Mouse (Mus musculus) brown adipose tissue, adult 24 weeks (tissue): Measurements from ENCODE around the gene Erc1. TPM values are rescaled to one million over a fixed set of nuclear protein-coding genes. Genes with fewer than 3 reads are reported as not detected.

ENCODE experiments used
- H3K27ac ChIP-seq: fragments of 200-500 bp; replicated peaks from 2 replicates; pipeline ENCODE4 v1.5.1; 2012; ENCODE audit warnings: low read depth, mild to moderate bottlenecking, low read length
- H3K4me1 ChIP-seq: fragments of 200-500 bp; 2 replicates; pipeline ENCODE4 v1.6.1; 2012; ENCODE audit warnings: low read length, mixed read lengths; ENCODE audit not compliant: control insufficient read depth, insufficient read depth, insufficient read length
- H3K4me3 ChIP-seq: fragments of 200-500 bp; 2 replicates; pipeline ENCODE4 v1.5.1; 2012; ENCODE audit warnings: low read depth, mild to moderate bottlenecking, low read length, moderate library complexity; ENCODE audit not compliant: insufficient read depth
- polyA plus RNA-seq: library from polyadenylated mRNA; stranded (reverse); fragments of >200 nt; gene quantifications from 2 replicates; pipeline ENCODE4 v1.2.4, GENCODE M21; 2012; ENCODE audit not compliant: missing spikeins, insufficient read depth, insufficient read length

The Erc1 gene
- polyA plus RNA-seq, 1 experiment = 10.7 TPM

DNA sequence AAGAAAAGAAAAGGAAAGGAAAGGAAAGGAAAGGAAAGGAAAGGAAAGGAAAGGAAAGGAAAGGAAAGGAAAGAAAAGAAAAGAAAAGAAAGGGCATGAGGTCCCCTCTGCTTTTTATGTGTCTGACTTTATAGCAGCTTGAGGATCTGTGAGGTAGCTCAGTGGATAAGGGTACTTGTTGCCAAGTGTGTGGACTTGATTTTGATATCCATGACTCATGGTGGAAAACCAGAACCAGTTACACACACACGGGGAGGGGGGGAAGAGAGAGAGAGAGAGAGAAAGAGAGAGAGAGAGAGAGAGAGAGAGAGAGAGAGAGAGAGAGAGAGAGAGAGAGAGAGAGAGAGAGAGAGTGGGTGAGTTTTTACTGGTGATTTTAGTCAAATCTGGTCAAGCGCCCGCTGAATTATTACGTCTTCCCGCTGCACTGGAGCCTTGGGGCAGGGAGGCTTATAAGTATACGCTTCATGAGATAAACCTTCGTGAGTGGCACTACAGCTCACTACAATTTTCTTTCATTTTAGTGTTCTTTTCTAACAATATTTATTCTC, 204.7 kb downstream of the Erc1 start:
- no peak overlapping the region for H3K4me3 ChIP-seq
- no peak overlapping the region for H3K27ac ChIP-seq
- no peaks in the 10 kb centered on the region for H3K4me1 ChIP-seq

- H3K27ac ChIP-seq = no peak overlapping the region
- no peak overlapping the region for H3K4me3 ChIP-seq
- no peaks in the 10 kb centered on the region for H3K4me1 ChIP-seq
Measured at GRCm38 (mm10) chr6:119642718-119643117, 205.2 kb downstream of the Erc1 start.

GRCm38 (mm10) chr6:119635629-119636028, 212.3 kb downstream of the Erc1 start:
- Histone ChIP-seq H3K4me1 (no peaks in the 10 kb centered on the region), H3K27ac (no peak overlapping the region), H3K4me3 (no peak overlapping the region)

DNA sequence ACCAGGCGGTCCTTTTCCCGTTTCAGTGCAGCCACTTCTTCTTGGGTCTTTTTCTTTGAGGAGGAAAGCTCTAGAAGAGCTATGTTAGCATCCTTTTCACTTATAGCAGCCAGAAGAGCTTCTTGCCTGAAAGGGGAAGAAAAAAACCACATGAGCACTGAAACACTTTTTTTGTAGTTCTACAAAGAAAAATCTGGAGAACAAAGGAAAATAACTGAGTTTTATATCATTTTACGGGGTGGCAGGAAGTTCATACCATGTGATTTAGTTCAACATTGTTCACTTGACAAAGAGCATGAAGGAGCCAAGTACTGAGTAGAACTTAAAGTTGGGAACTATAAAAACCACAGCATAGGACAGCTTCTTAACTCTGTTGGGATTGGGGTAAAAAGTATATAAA, 217.3 kb downstream of the Erc1 start:
- Histone ChIP-seq H3K27ac (no peak overlapping the region), H3K4me1 (no peaks in the 10 kb centered on the region), H3K4me3 (no peak overlapping the region)

DNA sequence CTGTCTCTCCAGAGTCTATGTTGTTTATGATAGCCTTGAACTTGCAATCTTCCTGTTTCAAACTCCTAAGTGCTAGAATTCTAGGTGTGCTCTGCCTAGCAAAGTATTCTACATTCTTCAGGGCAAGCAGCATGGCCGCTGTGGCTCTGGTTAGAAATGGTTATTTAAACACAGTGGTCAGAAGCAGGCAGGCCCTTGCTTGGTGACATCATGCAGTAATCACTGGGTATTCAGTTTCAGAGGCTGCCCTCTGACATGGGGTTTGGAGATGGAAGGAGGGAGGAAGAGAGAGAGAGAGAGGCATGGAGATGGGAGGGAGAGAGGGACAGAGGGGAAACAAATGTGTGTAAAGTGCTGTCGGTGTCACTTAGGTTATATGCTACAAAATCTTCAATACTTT, 246.6 kb downstream of the Erc1 start:
- Histone ChIP-seq H3K27ac (no peak overlapping the region), H3K4me3 (no peak overlapping the region), H3K4me1 (no peaks in the 10 kb centered on the region)

- H3K4me3 ChIP-seq = no peak overlapping the region
- no peak overlapping the region for H3K27ac ChIP-seq
- no peaks in the 10 kb centered on the region for H3K4me1 ChIP-seq
Measured at GRCm38 (mm10) chr6:119595440-119595839, 252.5 kb downstream of the Erc1 start.

GRCm38 (mm10) chr6:119590872-119591271, 257.1 kb downstream of the Erc1 start:
- no peak overlapping the region for H3K27ac ChIP-seq
- no peak overlapping the region for H3K4me3 ChIP-seq
- peaks cover 4% of the 10 kb centered on the region; the same call in 1 of the 2 replicates for H3K4me1 ChIP-seq

DNA sequence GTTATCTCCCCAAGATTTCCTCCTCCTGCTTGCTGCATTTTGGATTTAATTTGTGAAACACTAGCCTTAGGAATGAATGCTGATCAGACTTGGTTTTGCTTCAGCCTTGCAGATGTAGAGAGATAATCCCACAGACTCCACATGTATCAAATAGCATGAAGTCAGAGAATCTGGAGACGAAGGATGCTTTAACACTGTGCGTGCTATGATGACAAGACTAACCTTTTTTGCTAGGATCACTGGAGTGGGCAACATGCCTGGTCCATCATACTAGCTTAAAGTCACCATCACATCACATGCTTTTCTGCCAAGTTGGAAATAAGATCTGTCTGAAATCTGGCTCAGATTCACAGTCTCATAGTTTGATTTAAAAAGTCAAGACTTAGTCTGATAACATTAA, 260.1 kb downstream of the Erc1 start:
- no peak overlapping the region for H3K27ac ChIP-seq
- H3K4me1 ChIP-seq = peaks cover 11% of the 10 kb centered on the region; the same call in 1 of the 2 replicates
- no peak overlapping the region for H3K4me3 ChIP-seq

- no peak overlapping the region for H3K27ac ChIP-seq
- H3K4me3 ChIP-seq = no peak overlapping the region
- H3K4me1 ChIP-seq = peaks cover 11% of the 10 kb centered on the region; the same call in 1 of the 2 replicates
Measured at GRCm38 (mm10) chr6:119587454-119587853, 260.5 kb downstream of the Erc1 start.

DNA sequence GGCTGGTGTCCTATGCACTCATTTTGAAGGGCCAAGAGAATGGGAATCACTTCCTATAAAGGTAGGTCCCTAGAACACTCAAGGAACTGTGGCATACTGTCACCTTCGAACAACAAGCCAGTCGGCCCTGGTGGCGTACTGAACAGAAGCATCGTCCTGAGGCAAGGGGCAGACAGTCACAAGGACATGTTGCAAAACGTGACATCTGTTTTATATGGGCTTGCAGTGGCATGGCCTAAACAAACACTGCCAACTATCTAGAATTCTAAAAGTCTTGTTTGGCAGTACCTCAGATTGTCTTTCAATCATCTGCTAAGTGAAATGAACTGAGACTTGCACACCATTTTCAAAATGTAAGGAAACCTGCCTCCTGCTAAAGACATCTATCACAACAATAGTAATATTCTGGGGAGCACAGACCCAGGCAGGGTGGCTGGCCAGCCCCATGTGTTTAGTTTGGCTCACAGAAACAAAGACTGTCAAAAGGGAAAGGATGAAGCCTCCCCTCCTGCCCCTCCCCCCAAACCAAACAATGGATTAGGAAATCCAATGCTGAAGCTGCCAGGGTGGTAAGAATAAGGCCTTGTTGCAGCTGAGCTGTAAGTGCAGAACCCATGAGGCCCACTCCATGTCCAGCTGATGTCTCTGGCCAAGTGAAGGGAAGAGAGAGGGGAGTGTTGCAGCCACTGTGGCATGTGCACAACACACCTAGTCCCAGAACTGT, 262.2 kb downstream of the Erc1 start:
- H3K4me3 ChIP-seq = no peak overlapping the region
- no peak overlapping the region for H3K27ac ChIP-seq
- peaks cover 11% of the 10 kb centered on the region; the same call in 1 of the 2 replicates for H3K4me1 ChIP-seq

DNA sequence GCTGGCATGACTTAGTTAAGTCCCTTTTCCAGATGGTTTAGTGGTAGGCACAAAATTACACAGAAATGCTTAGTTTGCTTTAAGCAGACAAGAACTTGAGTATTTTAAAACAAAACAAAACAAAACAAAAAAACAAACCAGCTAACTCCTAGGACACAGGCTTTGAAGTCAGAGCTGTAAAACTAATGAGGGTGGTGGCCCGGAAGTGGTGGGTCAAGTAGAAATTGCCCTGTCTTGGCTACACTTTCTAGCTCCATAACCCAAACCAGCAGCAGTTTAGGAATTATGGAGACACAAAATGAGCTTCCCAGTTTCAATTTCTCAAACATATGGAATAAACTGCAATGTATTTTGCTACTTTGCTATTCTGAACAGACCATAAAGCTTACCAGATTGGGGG, 263.9 kb downstream of the Erc1 start:
- Histone ChIP-seq H3K4me3 (no peak overlapping the region), H3K27ac (no peak overlapping the region), H3K4me1 (peaks cover 11% of the 10 kb centered on the region; the same call in 1 of the 2 replicates)

- Histone ChIP-seq H3K4me3 (no peak overlapping the region), H3K27ac (no peak overlapping the region), H3K4me1 (peaks cover 11% of the 10 kb centered on the region; the same call in 1 of the 2 replicates)
Measured at GRCm38 (mm10) chr6:119583165-119583564, 264.8 kb downstream of the Erc1 start.

- H3K4me3 ChIP-seq = no peak overlapping the region
- peaks cover 3% of the 10 kb centered on the region for H3K4me1 ChIP-seq
- no peak overlapping the region for H3K27ac ChIP-seq
Measured at GRCm38 (mm10) chr6:119576706-119577105, 271.3 kb downstream of the Erc1 start.

DNA sequence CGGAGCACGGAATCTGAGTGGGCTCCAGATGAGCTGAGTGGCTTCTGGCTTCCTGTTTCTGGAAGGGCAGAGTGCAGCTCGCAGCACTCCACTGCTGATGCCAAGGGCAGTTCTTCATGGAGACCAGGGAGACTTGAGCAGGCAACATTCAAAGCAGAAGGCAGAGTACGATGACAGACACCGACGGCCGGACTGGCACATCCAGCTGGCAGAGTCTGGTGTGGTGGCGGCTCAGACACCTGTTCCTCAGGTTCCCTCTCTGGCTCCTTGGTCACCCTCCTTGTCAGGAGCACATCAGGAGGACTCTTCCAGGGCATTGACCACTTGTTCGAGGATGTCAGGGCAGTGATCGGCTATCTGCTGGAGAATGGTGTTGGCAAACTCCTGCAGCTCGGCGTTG, 272.6 kb downstream of the Erc1 start:
- peaks cover 3% of the 10 kb centered on the region for H3K4me1 ChIP-seq
- H3K4me3 ChIP-seq = no peak overlapping the region
- H3K27ac ChIP-seq = no peak overlapping the region

- H3K4me1 ChIP-seq = peaks cover 3% of the 10 kb centered on the region
- H3K27ac ChIP-seq = no peak overlapping the region
- H3K4me3 ChIP-seq = no peak overlapping the region
Measured at GRCm38 (mm10) chr6:119572296-119572695, 275.7 kb downstream of the Erc1 start.

- H3K4me1 ChIP-seq = peaks cover 4% of the 10 kb centered on the region
- no peak overlapping the region for H3K4me3 ChIP-seq
- H3K27ac ChIP-seq = no peak overlapping the region
Measured at GRCm38 (mm10) chr6:119570797-119571196, 277.2 kb downstream of the Erc1 start.
